Mouse (Mus musculus): Measurements from ENCODE around the gene Igfbp2. TPM values are rescaled to one million over a fixed set of nuclear protein-coding genes. Genes with fewer than 3 reads are reported as not detected.

Gene Igfbp2
- polyA plus RNA-seq, 1 experiment from 2014 or later = 8.7 TPM

DNA sequence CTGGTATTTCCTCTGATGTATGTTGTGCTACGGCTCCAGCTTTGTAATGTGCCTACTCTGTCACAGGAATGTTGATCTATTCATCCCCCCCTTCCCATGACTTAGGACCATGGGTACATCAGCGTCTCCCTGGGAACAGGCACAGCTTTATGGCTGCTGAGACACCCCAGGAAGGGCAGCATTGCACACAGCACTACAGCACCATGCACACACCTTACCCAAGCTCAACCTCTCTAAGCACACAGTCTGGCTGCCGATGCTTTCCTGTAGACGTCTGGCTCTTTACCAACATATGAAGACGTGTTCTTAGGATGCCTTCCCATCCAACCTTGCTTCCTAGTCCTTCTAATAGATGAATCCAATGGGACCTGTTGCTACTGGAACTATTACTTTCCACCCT, 42.1 kb downstream of the Igfbp2 start:
- Histone ChIP-seq H3K36me3 (replicated peaks) (no peaks in the 10 kb centered on the region), H3K27ac (replicated peaks) (no peak overlapping the region), H3K9me3 (replicated peaks) (no peaks in the 10 kb centered on the region), H3K4me2 (no peak overlapping the region), H3K4me3 (replicated peaks) (no peak overlapping the region), H3K27me3 (peaks cover 22% of the 10 kb centered on the region), H3K9ac (no peak overlapping the region), H3K4me1 (replicated peaks) (peaks cover 14% of the 10 kb centered on the region)
- WGBS (ENCODE audit: insufficient replicate concordance) = 57% methylated on average over 5 of the region's 5 CpGs
- ATAC-seq (ENCODE audit: insufficient read depth) = no peak

GRCm38 (mm10) chr1:72867346-72867745, 43.0 kb downstream of the Igfbp2 start:
- WGBS (ENCODE audit: insufficient replicate concordance) = 55% methylated on average over 1 of the region's 1 CpGs

GRCm38 (mm10) chr1:72868429-72869215, 44.3 kb downstream of the Igfbp2 start:
- Histone ChIP-seq H3K9me3 (replicated peaks) (no peaks in the 10 kb centered on the region), H3K27ac (replicated peaks) (no peak overlapping the region), H3K36me3 (replicated peaks) (no peaks in the 10 kb centered on the region), H3K4me1 (replicated peaks) (peaks cover 24% of the 10 kb centered on the region), H3K4me3 (replicated peaks) (no peak overlapping the region), H3K9ac (no peak overlapping the region), H3K27me3 (peaks cover 44% of the 10 kb centered on the region), H3K4me2 (no peak overlapping the region)
- ATAC-seq (ENCODE audit: insufficient read depth) = no peak
- WGBS (ENCODE audit: insufficient replicate concordance) = 22% methylated on average over 10 of the region's 10 CpGs

More at GRCm38 (mm10) chr1:72867346-72867745, 43.0 kb downstream of the Igfbp2 start:
- Histone ChIP-seq H3K4me1 (replicated peaks) (peaks cover 21% of the 10 kb centered on the region), H3K36me3 (replicated peaks) (no peaks in the 10 kb centered on the region), H3K27ac (replicated peaks) (no peak overlapping the region), H3K4me2 (no peak overlapping the region), H3K9ac (no peak overlapping the region), H3K9me3 (replicated peaks) (no peaks in the 10 kb centered on the region), H3K27me3 (peaks cover 31% of the 10 kb centered on the region), H3K4me3 (replicated peaks) (no peak overlapping the region)
- no peak for ATAC-seq (ENCODE audit: insufficient read depth)

- H3K4me1 ChIP-seq (replicated peaks) = peaks cover 31% of the 10 kb centered on the region
- no peak for ATAC-seq (ENCODE audit: insufficient read depth)
- H3K9ac ChIP-seq = no peak overlapping the region
- H3K27ac ChIP-seq (replicated peaks) = no peak overlapping the region
- H3K4me3 ChIP-seq (replicated peaks) = no peak overlapping the region
- no peaks in the 10 kb centered on the region for H3K9me3 ChIP-seq (replicated peaks)
- no peak overlapping the region for H3K4me2 ChIP-seq
- H3K27me3 ChIP-seq = peaks cover 51% of the 10 kb centered on the region
- no peaks in the 10 kb centered on the region for H3K36me3 ChIP-seq (replicated peaks)
Observed at GRCm38 (mm10) chr1:72869275-72869674, 45.0 kb downstream of the Igfbp2 start.

DNA sequence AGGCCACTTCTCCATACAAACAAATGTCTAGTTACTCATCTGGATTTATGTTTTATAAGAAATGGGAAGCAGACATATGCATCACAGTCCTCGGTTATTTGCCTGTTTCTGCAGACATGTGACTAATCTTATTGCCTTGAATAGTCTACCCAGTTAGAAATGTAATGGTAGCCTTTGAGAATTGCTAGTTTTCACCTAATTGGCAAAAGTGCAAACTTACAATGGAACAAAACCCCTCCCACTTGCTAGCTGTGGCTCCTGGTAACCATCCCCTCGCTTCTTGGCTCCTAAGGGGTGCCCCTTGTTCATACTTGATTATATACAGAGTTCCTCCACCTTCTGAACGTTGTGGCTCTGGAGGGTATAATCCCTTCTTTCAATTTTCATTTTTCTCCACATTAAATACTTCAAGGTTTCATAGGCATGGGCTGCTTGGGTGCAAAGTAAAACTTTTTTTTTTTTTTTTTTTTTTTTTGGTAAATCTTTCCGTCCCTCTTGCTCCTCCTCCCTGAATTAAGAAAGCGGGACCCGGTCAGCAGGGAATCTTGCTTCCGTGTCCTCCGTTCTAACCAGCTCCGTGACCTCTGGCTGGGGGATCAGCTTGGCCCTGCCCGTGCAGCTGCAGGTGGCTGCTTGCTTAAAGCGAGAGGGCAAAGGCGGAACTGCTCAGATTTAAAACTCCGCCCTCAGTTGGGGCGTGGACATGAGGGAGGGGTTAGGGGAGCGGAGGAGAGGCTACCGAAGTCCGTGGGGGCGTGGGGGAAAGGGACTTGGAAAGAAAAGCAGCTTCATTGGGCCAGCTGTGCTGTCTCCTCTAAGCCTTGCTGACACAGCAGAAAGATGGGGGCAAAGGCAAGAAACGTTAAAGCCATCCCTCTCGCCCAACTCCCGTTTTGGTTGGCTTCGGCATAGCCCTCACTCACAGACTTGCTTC, 45.6 kb downstream of the Igfbp2 start:
- H3K27ac ChIP-seq (replicated peaks) = no peak overlapping the region
- peak overlapping the region; percentile 68 for H3K4me2 ChIP-seq
- H3K4me1 ChIP-seq (replicated peaks) = peaks cover 35% of the 10 kb centered on the region
- H3K4me3 ChIP-seq (replicated peaks) = peak overlapping the region; percentile 29
- H3K9me3 ChIP-seq (replicated peaks) = no peaks in the 10 kb centered on the region
- H3K36me3 ChIP-seq (replicated peaks) = no peaks in the 10 kb centered on the region
- no peak overlapping the region for H3K9ac ChIP-seq
- peaks cover 57% of the 10 kb centered on the region for H3K27me3 ChIP-seq
- ATAC-seq (ENCODE audit: insufficient read depth) = no peak
- 6% methylated on average over 22 of the region's 22 CpGs for WGBS (ENCODE audit: insufficient replicate concordance)

- Histone ChIP-seq H3K27ac (replicated peaks) (no peak overlapping the region), H3K9ac (no peak overlapping the region), H3K36me3 (replicated peaks) (no peaks in the 10 kb centered on the region), H3K4me3 (replicated peaks) (peak overlapping the region; percentile 29), H3K4me2 (peak overlapping the region; percentile 68), H3K4me1 (replicated peaks) (peaks cover 35% of the 10 kb centered on the region), H3K9me3 (replicated peaks) (no peaks in the 10 kb centered on the region), H3K27me3 (peaks cover 66% of the 10 kb centered on the region)
- WGBS (ENCODE audit: insufficient replicate concordance) = 2% methylated on average over 20 of the region's 20 CpGs
- peak; percentile 52; the same call in 1 of the 2 replicates for ATAC-seq (ENCODE audit: insufficient read depth)
Observed at GRCm38 (mm10) chr1:72870615-72871336, 46.5 kb downstream of the Igfbp2 start.

DNA sequence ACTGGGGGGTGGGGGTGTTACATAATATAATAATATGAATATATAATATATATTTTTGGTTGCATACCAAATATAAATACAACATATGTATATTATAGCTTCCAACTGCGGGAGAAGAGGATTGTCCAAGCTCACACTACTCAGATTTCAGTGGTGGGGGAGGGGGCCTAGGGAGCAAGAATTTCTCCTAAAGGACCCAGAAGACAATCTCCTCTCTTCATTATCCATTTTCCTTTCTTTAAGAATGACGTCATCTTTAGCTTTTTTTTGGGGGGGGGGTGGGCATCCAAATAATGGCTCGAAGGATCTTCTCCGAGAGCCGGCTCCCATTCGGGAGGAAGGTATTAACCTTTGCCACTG, 47.0 kb downstream of the Igfbp2 start:
- Histone ChIP-seq H3K4me1 (replicated peaks) (peaks cover 35% of the 10 kb centered on the region), H3K27me3 (peaks cover 71% of the 10 kb centered on the region), H3K4me2 (peak overlapping the region; percentile 41), H3K9ac (no peak overlapping the region), H3K27ac (replicated peaks) (no peak overlapping the region), H3K4me3 (replicated peaks) (peak overlapping the region; percentile 23; the same call in 1 of the 2 replicates), H3K9me3 (replicated peaks) (no peaks in the 10 kb centered on the region), H3K36me3 (replicated peaks) (no peaks in the 10 kb centered on the region)
- WGBS (ENCODE audit: insufficient replicate concordance) = 1% methylated on average over 6 of the region's 6 CpGs
- ATAC-seq (ENCODE audit: insufficient read depth) = no peak

DNA sequence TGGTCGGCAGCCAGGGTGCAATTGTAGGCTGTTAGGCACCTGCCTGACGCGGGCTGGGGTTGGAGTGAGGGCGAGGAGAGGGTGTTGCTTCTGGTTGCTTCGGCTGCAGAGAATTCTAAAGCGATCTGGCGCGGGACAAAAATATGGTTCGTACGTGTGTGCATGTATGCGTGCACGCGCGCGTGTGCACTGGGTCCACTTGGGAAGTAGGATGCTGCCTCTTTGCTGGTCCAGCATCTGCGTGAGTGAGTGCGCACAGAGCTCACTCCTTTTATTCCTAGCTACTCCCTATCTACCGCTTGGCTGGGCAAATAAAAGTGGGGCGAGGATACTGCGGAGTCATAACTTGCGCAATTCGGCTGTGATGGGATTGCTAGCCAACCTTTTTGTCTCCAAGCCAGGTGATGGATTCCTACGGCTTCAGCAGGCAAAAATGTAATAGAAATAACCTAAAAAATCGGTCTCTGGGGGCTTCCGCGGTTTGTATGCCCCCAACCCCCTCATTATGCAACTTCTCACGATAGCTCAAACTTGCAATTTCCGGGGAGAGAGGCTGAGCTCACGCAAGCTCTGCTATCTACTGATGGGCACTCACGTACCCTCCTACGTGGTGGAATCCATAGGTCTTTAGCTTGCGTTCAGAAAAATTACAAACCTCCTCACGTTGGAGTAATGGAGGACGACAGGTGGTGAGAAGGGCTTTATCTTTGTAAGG, 47.6 kb downstream of the Igfbp2 start:
- Histone ChIP-seq H3K27ac (replicated peaks) (no peak overlapping the region), H3K36me3 (replicated peaks) (no peaks in the 10 kb centered on the region), H3K4me1 (replicated peaks) (peaks cover 35% of the 10 kb centered on the region), H3K4me3 (replicated peaks) (peak overlapping the region; percentile 23; the same call in 1 of the 2 replicates), H3K4me2 (peak overlapping the region; percentile 41), H3K27me3 (peaks cover 76% of the 10 kb centered on the region), H3K9ac (no peak overlapping the region), H3K9me3 (replicated peaks) (no peaks in the 10 kb centered on the region)
- under 1% methylated on average over 34 of the region's 34 CpGs for WGBS (ENCODE audit: insufficient replicate concordance)
- no peak for ATAC-seq (ENCODE audit: insufficient read depth)

- H3K4me3 ChIP-seq (replicated peaks) = no peak overlapping the region
- no peak for ATAC-seq (ENCODE audit: insufficient read depth)
- no peak overlapping the region for H3K9ac ChIP-seq
Observed at GRCm38 (mm10) chr1:72872521-72872920, 48.2 kb downstream of the Igfbp2 start.

GRCm38 (mm10) chr1:72873078-72873477, 48.8 kb downstream of the Igfbp2 start:
- ATAC-seq (ENCODE audit: insufficient read depth) = no peak
- H3K27ac ChIP-seq (replicated peaks) = no peak overlapping the region
- no peaks in the 10 kb centered on the region for H3K9me3 ChIP-seq (replicated peaks)
- no peak overlapping the region for H3K9ac ChIP-seq
- H3K36me3 ChIP-seq (replicated peaks) = no peaks in the 10 kb centered on the region
- no peak overlapping the region for H3K4me3 ChIP-seq (replicated peaks)
- H3K4me2 ChIP-seq = no peak overlapping the region
- H3K4me1 ChIP-seq (replicated peaks) = peaks cover 35% of the 10 kb centered on the region
- WGBS (ENCODE audit: insufficient replicate concordance) = 1% methylated on average over 16 of the region's 16 CpGs
- H3K27me3 ChIP-seq = peaks cover 88% of the 10 kb centered on the region

More at GRCm38 (mm10) chr1:72872521-72872920, 48.2 kb downstream of the Igfbp2 start:
- peaks cover 35% of the 10 kb centered on the region for H3K4me1 ChIP-seq (replicated peaks)
- peaks cover 83% of the 10 kb centered on the region for H3K27me3 ChIP-seq
- H3K9me3 ChIP-seq (replicated peaks) = no peaks in the 10 kb centered on the region
- H3K4me2 ChIP-seq = no peak overlapping the region
- H3K36me3 ChIP-seq (replicated peaks) = no peaks in the 10 kb centered on the region
- 0% methylated on average over 8 of the region's 8 CpGs for WGBS (ENCODE audit: insufficient replicate concordance)
- H3K27ac ChIP-seq (replicated peaks) = no peak overlapping the region
